Mouse (Mus musculus) ovary, adult 18-20 months (tissue): ENCODE data around the gene Tet3.
A peak's percentile ranks its signal among the peaks of the same experiment; 100 is the strongest.

ENCODE experiments used
- DNase-seq: peaks from one replicate; pipeline ENCODE4 v3.0.0; 2022; ENCODE audit warnings: low spot score, mixed read lengths

Tet3 gene

DNA sequence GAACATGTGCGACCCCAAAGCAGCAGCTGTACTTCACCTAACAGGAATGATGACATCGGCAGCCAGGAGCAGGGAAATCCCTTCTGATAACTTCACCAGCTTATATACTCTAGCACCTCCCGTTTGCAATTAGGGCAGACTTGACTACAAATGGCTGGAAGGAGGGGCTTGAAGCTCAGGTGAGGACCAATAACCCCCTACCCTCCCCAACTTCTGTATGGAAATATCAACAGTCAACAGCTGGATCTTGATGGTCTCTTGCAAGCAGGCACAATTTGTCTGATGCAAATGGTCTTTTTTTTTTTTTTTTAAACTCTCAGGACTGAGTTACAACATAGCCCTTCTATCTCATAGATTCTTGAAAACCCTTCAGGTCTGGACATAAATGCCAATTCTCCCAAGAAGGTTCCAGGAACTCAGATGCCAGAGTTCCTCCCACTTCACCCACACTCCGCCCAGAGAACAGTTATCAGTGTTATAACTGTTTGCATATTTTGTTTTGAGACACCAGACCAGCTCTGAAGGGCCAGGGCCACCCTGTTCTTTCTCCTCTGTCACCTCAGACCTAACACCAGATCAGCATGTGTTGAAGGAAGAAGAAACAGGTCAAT, at the start of gene Tet3:
Gene Tet3, minus strand, starts transcription at position 51 of the 611 bp plus-strand sequence.
- DNase-seq: no peak

DNA sequence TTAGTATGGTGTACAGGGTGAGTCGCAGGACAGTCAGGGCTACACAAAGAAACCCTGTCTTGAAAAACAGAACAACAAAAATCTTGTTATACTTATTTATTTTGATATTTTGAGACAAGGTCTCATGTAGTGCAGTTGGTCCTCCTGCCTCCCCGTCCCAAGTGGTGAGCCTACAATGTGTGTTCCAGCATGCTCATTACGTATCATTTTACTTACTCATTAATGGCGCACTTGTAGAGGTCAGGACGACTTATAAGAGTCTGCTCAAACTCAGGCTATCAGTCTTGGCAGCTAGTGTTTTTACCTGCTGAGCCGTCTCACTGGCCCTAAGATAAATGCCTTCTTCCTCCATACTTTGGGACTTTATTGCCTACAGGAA, 48.3 kb upstream of the Tet3 start:
- no peak for DNase-seq

GRCm38 (mm10) chr6:83506258-83507167, 47.6 kb upstream of the Tet3 start, which contains the start of gene Dguok:
Dguok (minus strand) TSS chr6:83506969.
- peak; percentile 97 for DNase-seq

DNA sequence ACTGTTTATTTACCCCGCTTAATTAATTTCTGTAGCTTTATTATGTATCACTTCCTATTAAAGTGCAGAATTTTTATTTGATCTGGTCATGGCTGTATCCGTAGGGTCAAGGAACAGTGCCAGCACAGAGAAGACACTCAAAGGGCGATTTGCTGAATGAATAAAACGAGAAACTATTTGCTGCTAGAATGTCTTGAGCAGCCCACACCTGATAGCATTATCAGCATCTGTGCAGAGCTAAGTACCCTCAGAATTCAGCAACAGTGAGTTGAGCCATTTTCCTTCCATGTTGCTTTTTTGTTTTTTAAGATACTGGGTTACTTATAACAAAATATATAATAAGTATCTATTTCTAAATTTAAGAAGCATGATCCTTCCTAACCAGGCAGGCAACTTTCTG, 46.7 kb upstream of the Tet3 start:
- no peak for DNase-seq

GRCm38 (mm10) chr6:83503361-83503760, 44.5 kb upstream of the Tet3 start:
- no peak for DNase-seq

DNA sequence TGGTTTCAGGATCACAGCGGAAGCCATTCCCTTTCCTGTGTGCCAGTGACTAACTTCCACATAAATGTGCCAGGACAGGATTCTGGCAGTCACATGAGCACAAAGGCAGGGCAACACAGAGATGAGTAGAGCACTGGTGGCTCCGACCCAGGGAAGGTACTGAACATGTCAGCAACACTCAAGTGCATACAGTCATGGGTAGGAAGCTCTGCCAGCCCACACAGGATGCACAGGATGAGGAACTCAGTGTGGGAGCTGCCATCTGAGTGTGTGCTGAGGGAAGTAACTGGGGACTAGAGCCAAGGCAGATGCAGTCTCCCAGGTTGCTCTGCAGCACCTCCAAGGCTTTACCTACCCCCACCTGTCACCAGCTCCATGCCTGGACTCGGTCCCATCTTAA, 43.8 kb upstream of the Tet3 start:
- DNase-seq: no peak

DNA sequence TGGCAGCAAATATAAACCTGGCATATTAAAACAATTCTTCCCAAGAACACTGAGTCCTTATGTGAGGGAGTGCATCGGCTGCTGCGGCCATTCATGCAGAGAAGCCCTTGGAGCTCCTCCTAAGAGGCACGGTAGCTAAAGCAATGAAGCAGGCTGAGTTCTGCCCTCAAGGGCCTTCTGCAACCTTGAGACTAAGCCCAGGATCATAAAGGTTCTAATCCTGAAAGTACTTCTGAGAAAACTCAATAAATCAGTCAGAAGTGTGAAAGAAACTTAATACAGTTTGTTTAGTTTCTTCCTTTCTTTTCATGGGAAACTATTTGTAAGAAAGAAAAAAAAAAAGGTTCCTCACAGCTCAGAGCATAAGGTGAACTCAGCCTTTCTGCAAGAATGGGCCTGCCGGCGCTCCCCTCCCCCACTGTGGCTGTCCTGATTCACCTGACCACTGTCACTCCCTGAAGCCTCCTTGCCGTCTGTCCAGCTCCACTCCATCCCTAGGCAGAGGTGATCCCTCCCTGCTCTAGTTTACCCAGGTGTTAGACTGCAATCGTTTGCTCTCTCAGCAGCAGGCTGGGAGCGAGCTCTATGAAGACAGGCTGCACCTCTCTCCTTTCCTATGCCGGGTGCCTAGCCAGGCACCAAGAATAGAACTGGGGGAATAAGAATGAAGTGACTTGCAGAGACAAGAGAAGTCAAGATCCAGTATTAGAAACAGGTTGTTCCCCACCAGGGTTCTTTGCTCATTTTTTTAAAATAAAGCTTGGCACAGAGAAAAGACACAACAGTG, 42.8 kb upstream of the Tet3 start:
- no peak for DNase-seq

GRCm38 (mm10) chr6:83500462-83500861, 41.6 kb upstream of the Tet3 start:
- DNase-seq: no peak

DNA sequence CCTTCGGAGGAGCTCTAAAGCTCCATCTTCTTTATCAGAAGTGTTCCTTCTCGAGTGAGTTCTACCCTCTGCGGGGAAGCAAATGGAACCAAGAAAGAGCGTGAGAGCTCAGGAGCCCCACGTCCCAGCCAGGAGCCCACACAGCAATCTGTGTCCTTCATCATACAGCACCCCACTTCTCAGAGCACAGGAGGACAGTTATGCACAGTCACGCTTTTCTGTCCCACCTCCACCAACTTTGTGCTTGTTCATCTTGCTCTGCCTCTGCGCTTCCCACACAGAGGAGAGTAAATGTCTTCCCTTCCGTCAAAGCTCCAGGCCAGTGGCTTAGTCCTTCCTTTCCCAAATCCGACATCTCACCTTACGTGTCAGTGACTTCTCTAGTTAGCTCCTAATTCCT, 40.2 kb upstream of the Tet3 start:
- DNase-seq: no peak

- peak; percentile 47 for DNase-seq
Measured at GRCm38 (mm10) chr6:83496753-83497710, 38.1 kb upstream of the Tet3 start.

DNA sequence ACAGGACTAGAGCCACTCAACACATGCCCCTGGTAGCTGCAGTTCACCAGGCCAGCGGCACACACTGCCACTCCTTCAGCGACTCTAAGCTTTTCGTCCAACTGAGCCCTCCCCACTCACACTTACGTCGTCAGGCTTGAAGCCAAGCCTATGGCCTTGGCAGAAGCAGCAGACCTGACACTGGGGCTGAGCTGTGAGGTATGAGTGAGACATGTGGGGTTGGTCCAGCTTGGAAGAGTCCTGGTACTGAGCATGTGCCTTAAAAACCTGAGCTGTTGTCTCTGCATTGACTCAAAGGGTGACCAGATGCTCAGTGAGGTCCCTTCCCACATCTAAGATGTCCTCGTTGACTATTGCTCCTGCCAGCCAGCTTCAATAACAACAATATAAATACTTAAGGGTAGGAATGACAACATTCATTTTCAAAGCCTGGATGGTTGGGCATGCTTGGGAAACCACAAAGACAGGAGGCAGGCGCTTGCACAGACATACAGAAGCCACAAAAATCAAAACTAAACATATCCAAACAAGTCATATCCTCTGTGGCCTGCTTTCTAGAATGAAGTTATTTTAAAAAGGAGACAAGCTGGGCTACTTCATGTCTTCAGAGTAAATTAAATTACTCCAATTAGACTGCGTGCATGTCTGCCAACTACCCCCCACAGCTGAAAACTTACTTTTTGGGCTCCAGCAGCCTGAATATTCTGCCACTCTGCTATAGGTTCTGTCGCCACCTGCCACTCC, 37.3 kb upstream of the Tet3 start:
- peak; percentile 47 for DNase-seq

GRCm38 (mm10) chr6:83490622-83491021, 31.7 kb upstream of the Tet3 start:
- no peak for DNase-seq

DNA sequence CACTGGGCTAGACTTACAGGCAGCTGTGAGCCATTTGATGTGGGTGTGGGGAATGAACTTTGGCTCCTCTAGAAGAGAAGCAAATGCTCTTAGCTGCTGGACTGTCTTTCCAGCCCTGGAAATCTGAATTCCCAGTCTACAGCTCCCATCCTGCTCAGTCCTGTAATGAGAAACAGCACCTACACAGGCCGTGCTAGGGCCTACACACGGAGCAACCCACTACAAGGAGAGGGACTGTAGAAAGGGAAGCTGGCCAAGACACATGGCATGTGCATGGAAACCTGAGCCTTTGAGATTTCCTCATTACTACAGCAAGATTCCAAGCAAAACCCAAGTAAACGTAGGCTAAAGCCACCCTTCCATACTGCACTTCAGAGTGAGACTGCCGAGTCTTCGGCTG, 29.3 kb upstream of the Tet3 start:
- DNase-seq: no peak

- no peak for DNase-seq
Measured at GRCm38 (mm10) chr6:83487298-83487697, 28.4 kb upstream of the Tet3 start.

DNA sequence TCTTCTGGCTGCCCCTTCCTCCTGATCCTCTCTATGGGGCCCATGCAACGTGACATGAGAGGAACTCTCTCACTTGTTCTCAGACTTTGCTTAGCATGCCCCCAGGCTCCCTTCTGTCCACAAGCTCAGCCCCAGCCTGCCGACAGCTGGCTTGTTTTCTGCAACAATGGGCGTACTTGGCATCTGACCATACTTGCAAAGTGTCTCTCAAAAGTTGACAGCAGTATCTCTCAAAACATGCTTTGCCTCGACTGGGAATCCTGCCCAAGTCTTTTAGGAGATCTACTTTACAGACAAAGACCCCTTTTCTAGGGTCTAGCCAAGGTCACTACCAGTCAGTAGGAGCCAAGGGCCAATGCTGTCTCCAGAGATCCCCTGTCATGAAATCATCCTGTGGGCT, 27.0 kb upstream of the Tet3 start:
- DNase-seq: no peak

DNA sequence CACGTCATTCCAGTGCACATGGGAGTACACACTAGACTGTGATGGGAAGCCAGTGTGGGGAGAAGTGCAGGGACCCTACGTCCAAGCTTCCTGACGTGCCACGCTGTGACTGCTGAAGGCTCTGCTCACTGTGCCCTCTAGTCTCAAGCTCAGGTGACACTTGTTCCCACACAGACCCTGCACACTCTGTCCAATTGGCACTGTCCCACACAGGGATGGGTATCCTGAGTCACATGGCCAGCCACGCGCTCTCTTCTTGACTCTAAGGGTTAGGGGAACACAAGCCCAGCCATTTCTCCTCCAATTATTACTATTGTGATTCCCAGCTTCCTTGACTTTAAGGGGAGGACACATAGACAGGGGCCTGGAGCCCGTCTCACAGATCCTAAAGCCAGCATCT, 24.9 kb upstream of the Tet3 start:
- DNase-seq: no peak

- peak; percentile 26 for DNase-seq
Measured at GRCm38 (mm10) chr6:83482418-83483085, 23.7 kb upstream of the Tet3 start.

DNA sequence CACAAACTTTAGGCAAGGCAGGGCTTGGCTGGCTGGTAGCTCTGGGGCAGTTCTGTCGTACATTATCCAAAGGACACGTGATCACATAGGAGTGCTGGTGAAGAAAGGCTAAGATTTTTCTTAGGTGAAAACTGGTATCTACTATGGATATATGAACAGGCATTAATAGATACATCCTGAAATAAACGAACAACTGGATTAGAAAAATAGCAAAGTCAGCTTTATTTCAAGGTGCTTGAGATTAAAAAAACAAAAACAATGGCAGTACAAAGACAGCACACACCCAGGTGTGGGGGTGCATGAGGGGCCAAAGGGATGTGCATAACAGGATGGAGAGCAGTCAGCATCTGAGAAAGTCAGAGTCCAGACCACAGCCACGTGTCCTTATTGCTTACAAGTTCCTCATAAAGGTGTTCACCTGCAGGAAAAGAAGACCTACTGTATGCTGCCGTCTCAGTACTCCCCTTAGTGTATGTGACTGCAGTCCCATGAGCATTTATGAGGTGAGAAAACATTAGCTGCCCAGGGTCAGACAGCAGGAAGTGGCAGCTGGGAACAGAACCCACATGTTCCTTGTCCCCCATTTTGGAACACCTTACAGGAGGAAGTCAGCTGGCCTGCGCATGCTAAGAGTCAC, 21.3 kb upstream of the Tet3 start:
- DNase-seq: no peak

DNA sequence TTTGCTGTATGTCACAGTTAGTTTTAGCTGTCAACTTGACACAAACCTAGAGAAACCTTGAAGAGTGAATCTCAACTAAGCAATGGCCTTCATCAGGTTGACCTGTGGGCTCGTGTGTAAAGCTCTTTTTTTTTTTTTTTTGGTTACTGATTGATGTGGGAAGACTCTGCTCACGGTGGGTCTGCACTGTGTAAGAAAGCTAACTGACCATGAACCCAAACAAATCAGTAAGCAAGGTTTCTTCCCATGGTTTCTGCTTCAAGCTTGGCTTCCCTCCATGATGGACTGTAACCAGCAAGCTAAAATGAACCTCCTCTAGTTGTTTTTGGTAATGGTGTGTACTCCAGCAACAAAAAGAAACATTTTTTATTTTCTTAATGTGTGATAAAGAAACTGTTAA, 20.3 kb upstream of the Tet3 start:
- DNase-seq: no peak

DNA sequence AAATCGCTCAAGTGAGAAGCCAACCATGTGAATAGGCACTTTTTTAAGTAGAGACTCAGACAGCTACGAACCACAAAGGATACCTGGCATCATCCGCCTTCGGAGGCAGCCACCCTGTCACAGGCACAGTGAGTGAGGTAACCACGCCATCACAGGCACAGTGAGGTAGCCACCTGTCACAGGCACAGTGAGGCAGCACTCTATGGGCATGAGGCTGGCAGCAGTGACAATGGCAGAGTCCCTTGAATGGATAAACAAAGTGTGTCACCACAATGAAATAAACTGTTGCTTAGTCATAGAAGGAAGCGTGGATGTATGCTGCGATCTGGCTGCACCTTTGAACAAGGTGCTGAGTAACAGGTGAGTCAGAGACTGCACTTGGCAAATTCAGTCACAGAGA, 19.7 kb upstream of the Tet3 start:
- DNase-seq: no peak
